Mouse (Mus musculus) spleen, embryonic (tissue): ENCODE measurements around the gene Rnf144a.

ENCODE experiments used
- CTCF ChIA-PET: fragments of 350-600 bp; sonication (Branson Sonifier 250); formaldehyde crosslinking; loops from one replicate; lab custom pipeline; 2022; lab: Charles Lee

Rnf144a gene

GRCm38 (mm10) chr12:26376541-26377323, 38.3 kb downstream of the Rnf144a start:
- CTCF ChIA-PET = no interaction called here

- CTCF ChIA-PET = interaction anchor here (0.5 to 0.8 kb wide), 2 partner anchors 20 to 81 kb away, joined by 3 read pairs; no protein-coding TSS in a partner anchor
These were observed 41.3 kb downstream of the Rnf144a start for GRCm38 (mm10) chr12:26373721-26374120.

GRCm38 (mm10) chr12:26370004-26370403, 45.0 kb downstream of the Rnf144a start:
- CTCF ChIA-PET = no interaction called here

GRCm38 (mm10) chr12:26367361-26367760, 47.7 kb downstream of the Rnf144a start:
- CTCF ChIA-PET = interaction anchor here (0.6 to 0.7 kb wide), 2 partner anchors 91 to 1909 kb away, joined by 3 read pairs; no protein-coding TSS in a partner anchor

GRCm38 (mm10) chr12:26366372-26366771, 48.7 kb downstream of the Rnf144a start:
- CTCF ChIA-PET = no interaction called here

GRCm38 (mm10) chr12:26365531-26366315, 49.3 kb downstream of the Rnf144a start:
- CTCF ChIA-PET = interaction anchor here (0.6 kb wide), 1 partner anchor 45 kb away, joined by 3 read pairs; no protein-coding TSS in a partner anchor

GRCm38 (mm10) chr12:26364822-26365221, 50.2 kb downstream of the Rnf144a start:
- CTCF ChIA-PET = no interaction called here

- CTCF ChIA-PET = no interaction called here
These were observed 54.0 kb downstream of the Rnf144a start for GRCm38 (mm10) chr12:26360946-26361523.

GRCm38 (mm10) chr12:26359817-26360216, 55.2 kb downstream of the Rnf144a start:
- CTCF ChIA-PET = no interaction called here

- CTCF ChIA-PET = no interaction called here
These were observed 55.8 kb downstream of the Rnf144a start for GRCm38 (mm10) chr12:26359241-26359640.

- CTCF ChIA-PET = no interaction called here
These were observed 57.8 kb downstream of the Rnf144a start for GRCm38 (mm10) chr12:26357246-26357645.

- CTCF ChIA-PET = no interaction called here
These were observed 58.9 kb downstream of the Rnf144a start for GRCm38 (mm10) chr12:26356191-26356590.

- CTCF ChIA-PET = no interaction called here
These were observed 63.7 kb downstream of the Rnf144a start for GRCm38 (mm10) chr12:26351321-26351720.

- CTCF ChIA-PET = interaction anchor here (0.6 kb wide), 1 partner anchor 1526 kb away, joined by 3 read pairs; no protein-coding TSS in a partner anchor
These were observed 70.6 kb downstream of the Rnf144a start for GRCm38 (mm10) chr12:26344408-26344807.

GRCm38 (mm10) chr12:26343131-26343530, 71.9 kb downstream of the Rnf144a start:
- CTCF ChIA-PET = no interaction called here

- CTCF ChIA-PET = no interaction called here
These were observed 72.4 kb downstream of the Rnf144a start for GRCm38 (mm10) chr12:26342663-26343062.

GRCm38 (mm10) chr12:26342086-26342485, 73.0 kb downstream of the Rnf144a start:
- CTCF ChIA-PET = no interaction called here

GRCm38 (mm10) chr12:26340621-26341020, 74.4 kb downstream of the Rnf144a start:
- CTCF ChIA-PET = no interaction called here

- CTCF ChIA-PET = no interaction called here
These were observed 75.2 kb downstream of the Rnf144a start for GRCm38 (mm10) chr12:26339886-26340285.

GRCm38 (mm10) chr12:26339181-26339580, 75.9 kb downstream of the Rnf144a start:
- CTCF ChIA-PET = no interaction called here

- CTCF ChIA-PET = no interaction called here
These were observed 81.4 kb downstream of the Rnf144a start for GRCm38 (mm10) chr12:26333678-26334077.

- CTCF ChIA-PET = interaction anchor here (0.7 kb wide), 1 partner anchor 55 kb away, joined by 3 read pairs; no protein-coding TSS in a partner anchor
These were observed 84.0 kb downstream of the Rnf144a start for GRCm38 (mm10) chr12:26331048-26331447.
